Mouse (Mus musculus) embryonic stem cell, embryonic (primary cell): ENCODE measurements around the gene Sergef.

ENCODE experiments used
- CTCF ChIA-PET, 4 experiments: fragments of 300-600 bp in 2 of 4; fragments of 350-600 bp in 2 of 4; sonication (Branson Sonifier 250); formaldehyde crosslinking; loops; one replicate each; lab custom pipeline; 2022; ENCODE audit warnings: inconsistent platforms in 2 of 4; lab: Charles Lee
- POLR2A ChIA-PET, 4 experiments: fragments of 300-600 bp in 2 of 4; fragments of 350-600 bp in 2 of 4; sonication (Branson Sonifier 250); formaldehyde crosslinking; loops; one replicate each; lab custom pipeline; 2022; ENCODE audit warnings: antibody characterized with exemption in 4 of 4, inconsistent platforms in 1 of 4; lab: Charles Lee

Gene Sergef

DNA sequence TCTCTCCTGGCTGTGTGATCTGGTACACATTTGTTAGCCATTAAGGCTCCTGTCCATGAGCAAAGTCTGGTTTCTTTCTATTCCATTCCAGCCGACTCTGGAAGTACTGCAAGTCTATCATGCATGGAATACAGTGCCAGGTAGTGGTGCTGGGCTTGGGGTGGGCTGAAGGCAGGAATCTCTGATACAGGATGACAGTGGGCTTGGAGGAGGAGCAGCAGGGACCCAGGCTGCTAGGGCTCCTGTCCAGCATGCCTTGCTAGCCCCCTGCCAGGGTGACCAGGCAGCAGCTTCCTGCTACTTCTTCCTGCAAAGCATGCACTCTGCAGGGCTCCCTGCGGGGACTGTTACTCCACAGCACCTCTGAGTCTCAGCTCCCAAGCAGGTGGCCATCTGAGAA, 128.8 kb downstream of the Sergef start:
- CTCF ChIA-PET = interaction anchor here in 1 of 4 experiments (0.6 kb wide), 1 partner anchor 15 kb away, joined by 3 read pairs; no protein-coding TSS in a partner anchor

DNA sequence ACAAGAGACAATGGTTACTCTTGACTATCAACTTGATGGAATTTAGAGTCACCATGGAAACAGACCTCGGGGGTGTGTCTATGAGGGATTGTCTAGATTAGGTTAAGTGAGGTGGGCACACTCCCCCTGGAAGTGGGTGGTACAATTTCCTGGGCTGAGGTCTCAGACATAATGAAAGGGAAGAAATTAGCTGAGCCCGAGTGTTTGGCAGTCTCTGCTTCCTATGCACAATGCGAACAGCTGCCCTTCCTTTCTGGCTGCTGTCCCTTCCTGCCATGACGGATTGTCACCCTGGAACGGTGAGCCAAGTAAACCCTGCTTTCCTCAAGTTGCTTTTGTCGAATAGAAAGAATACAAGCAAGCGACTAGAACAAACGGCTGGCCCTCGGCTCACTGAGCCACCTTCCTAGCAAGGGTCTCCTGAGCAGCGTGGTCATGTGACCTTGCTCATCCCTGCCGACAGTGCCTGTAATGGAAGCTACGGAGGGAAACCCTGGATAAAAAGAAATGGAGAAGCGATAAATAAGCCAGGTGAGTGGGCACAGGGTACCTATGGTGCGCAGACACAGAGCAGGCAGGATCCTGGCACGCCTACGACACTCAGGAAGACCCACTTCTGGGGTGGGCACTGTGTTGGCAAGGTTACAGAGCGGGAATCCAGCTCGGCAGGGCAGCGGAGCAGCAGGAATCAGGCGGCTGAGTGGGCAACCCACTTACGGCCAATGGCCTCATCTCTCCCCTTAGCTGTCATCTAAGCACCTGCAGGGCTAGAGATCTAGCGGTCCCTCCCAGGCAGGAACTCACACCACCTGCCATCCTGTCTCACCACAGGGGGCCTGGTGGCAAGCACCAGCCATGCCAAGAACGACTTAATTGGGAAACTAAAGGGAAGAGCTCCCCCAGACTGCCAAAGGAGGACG, 130.0 kb downstream of the Sergef start:
- POLR2A ChIA-PET = interaction anchor here in 2 of 4 experiments (1.0 to 2.2 kb wide), 3 partner anchors 11 to 96 kb away, joined by 3 to 9 read pairs (median 4); no protein-coding TSS in a partner anchor
- CTCF ChIA-PET = interaction anchor here in 2 of 4 experiments (0.6 to 2.5 kb wide), 3 partner anchors 13 to 622 kb away, joined by 3 to 8 read pairs (median 4); no protein-coding TSS in a partner anchor

More for the DNA sequence above, 128.8 kb downstream of the Sergef start:
- POLR2A ChIA-PET = no interaction called here

DNA sequence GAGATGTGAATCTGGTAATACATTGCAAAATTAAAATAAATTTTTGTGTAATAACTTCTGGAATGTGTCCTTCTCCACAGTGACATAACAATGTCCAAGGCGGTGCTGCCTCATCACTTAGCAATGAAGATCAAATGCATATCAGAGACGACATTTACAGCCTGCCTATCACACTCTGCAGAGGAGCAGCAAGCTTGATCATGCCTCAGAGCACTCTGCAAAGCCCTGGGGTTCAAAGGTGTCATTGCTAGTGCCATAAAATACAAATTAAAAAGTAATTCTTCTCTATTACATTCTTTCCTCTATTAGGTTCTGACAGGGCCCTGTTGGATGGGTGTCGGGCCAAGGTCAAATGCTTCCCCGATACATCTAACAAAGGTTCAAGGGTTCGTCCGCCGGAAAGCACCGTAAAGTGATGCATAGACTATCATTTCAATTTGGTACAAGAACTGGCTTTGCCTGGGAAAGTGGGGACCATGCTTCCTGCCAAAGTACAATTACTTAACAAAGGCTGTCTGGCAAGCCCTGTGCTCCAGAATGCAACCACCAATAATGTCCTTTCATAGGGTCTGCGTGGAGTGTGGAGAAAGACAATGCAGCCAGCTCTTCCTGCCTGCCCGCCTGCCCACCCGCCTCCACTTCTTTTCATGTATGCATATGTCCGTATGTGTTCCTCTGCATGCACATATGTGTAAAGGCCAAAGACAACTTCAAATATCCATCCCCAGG, 130.9 kb downstream of the Sergef start:
- ChIA-PET POLR2A (interaction anchor here in 1 of 4 experiments (2.2 kb wide), 1 partner anchor 12 kb away, joined by 9 read pairs; no protein-coding TSS in a partner anchor), CTCF (interaction anchor here in 2 of 4 experiments (0.8 to 2.5 kb wide), 2 partner anchors 30 to 116 kb away, joined by 7 to 8 read pairs; no protein-coding TSS in a partner anchor)

DNA sequence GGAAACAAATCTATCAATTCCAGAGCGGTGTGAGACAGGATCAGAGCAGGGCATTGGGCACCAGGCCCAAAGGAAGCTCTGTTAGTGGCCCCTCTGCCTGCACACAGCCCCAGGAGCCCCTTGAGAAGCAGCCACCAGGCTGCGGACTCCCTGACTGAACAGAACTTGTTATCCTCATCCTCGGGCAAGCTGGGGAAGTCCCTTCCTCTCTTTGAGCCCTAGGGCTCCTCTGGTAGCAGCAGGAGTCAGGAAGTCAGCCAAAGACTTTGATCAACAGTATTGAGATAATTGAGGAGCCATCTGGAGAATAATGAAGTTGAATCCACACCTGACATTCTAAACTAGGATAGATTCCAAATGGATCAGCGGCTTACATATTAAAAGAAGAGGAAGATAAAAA, 135.4 kb downstream of the Sergef start:
- ChIA-PET CTCF (no interaction called here), POLR2A (interaction anchor here in 1 of 4 experiments (0.7 kb wide), 1 partner anchor 271 kb away, joined by 5 read pairs; no protein-coding TSS in a partner anchor)

DNA sequence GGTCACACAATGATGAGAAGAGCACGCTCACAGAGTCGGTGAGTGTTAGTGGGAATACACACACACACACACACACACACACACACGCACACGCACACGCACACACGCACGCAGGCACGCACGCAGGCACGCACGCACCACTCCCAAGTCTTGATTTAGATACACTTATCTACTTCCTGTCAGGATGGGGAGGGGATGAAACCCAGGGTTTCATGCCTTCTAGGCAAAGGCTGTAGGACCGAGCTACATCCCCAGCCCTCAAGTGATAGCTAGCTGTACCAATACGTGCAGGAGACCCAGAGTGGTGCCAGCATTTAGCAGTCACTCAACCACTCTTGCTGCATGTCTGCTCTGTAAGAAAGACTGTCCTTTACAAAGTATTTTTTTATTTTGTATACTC, 137.0 kb downstream of the Sergef start:
- ChIA-PET POLR2A (interaction anchor here in 1 of 4 experiments (0.7 kb wide), 1 partner anchor 50 kb away, joined by 3 read pairs; no protein-coding TSS in a partner anchor), CTCF (no interaction called here)

DNA sequence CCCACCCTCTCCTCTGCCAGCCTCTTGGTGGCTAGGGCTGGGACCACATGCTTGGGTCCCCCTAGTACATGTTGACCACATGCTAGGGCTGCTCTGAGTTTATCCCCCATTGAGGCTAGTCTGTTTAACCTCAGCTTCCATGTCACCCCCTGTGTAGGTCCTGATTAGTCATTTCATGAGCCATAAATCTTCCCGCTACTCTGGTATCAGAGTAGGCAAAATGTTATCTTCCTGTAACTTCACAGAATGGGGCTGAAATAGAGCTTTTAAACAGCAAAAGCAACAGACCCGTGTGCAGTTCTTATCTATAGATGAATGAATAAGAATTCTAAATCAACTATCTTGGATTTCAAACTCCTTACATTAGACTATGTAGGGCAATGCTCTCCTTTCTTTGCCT, 138.1 kb downstream of the Sergef start:
- POLR2A ChIA-PET = no interaction called here
- CTCF ChIA-PET = interaction anchor here in 1 of 4 experiments (0.7 kb wide), 1 partner anchor 109 kb away, joined by 3 read pairs; no protein-coding TSS in a partner anchor

DNA sequence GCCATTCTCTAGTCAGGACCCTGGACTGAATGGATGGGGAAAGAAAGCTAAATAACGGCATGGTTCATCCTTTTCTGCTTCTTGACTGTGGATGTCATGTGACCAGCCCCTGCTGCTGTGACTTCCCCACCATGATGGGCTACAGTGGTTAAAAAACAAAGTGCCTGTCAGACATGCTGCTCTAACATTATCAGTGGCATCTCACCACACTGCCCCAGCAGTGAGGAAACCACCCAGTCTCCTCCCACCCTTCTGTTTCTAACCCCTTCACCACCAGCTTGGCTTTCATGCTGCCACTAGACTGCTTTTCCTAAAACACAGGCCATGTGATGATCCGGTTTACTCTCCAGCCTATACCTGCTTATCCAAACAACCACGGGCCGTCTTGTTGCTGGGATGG, 140.0 kb downstream of the Sergef start:
- POLR2A ChIA-PET = no interaction called here

DNA sequence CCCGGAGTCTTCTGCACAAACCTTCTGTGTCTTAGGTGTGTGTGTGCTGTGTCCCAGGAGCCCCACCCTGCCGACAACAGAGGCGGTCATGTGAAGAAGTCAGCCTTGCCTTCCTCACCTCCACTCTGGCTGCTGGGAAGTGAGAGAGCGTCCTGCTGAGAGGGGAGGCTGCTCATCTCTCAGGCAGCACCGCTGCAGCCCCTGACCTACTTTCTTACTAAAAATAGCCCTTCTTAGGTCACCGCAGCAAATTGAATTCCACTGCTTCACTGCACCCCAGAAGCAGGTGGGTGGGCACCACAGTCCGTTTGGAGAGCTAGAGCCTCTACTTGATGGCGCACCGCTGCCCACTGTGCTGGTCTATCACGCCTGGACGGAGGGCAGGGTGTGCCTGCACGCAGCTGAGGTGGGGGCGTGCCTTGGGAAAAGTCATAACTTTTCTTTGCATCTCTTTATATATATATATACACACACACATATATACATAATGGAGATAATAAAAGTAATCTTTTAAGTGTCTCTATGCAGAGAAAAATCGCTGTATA, 147.4 kb downstream of the Sergef start:
- ChIA-PET POLR2A (interaction anchor here in 1 of 4 experiments (0.9 kb wide), 1 partner anchor 13 kb away, joined by 4 read pairs; no protein-coding TSS in a partner anchor), CTCF (no interaction called here)

More for the DNA sequence above, 140.0 kb downstream of the Sergef start:
- CTCF ChIA-PET = interaction anchor here in 1 of 4 experiments (1.2 kb wide), 1 partner anchor 106 kb away, joined by 3 read pairs; no protein-coding TSS in a partner anchor

DNA sequence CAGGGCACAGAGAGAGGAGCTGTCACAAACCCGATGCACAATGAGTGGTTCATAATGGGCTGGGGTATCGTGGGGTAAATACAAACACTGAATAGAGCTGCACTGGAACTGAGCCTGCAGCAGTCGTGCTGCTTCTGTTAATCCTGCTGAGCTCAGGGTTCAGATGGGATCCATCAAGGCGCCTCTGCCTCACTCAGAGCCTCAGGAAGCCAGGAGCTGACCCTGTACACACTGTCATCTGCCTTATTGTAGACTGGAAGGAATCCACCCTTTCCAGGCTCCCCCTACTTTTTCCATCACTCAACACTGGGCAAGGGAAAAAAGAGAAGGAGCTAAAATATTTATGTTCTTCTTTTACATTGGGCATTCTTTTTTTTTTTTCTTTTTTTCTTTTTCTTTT, 152.3 kb downstream of the Sergef start:
- POLR2A ChIA-PET = no interaction called here
- CTCF ChIA-PET = interaction anchor here in 2 of 4 experiments (0.6 to 0.7 kb wide), 2 partner anchors 27 to 223 kb away, joined by 5 read pairs; partner anchors contain the start of gene Saal1 (in 1 of the 2)

DNA sequence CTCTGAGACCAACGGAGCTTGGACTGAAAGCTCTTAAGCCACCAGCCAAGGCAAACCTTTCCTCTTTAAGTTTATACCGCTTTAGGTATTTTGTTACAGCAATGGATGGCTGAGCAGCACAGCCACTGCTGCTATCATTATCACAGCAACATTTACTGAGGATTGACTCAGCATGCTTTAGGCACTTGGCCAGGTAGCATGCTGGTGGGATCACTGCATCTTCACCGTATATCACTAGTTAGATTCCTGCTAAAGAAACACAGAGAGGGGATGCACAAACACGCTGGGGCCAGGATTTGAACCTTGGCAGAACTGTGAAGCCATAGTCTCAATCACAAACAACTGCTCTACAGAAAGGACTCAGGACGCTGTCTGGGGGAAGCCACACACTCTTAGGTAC, 152.8 kb downstream of the Sergef start:
- ChIA-PET CTCF (interaction anchor here in 1 of 4 experiments (0.7 kb wide), 1 partner anchor 1351 kb away, joined by 10 read pairs; the partner anchor contains the start of genes Flt3l and Gm45713), POLR2A (interaction anchor here in 2 of 4 experiments (0.6 to 0.7 kb wide), 2 partner anchors 8 to 146 kb away, joined by 3 to 12 read pairs; no protein-coding TSS in a partner anchor)

DNA sequence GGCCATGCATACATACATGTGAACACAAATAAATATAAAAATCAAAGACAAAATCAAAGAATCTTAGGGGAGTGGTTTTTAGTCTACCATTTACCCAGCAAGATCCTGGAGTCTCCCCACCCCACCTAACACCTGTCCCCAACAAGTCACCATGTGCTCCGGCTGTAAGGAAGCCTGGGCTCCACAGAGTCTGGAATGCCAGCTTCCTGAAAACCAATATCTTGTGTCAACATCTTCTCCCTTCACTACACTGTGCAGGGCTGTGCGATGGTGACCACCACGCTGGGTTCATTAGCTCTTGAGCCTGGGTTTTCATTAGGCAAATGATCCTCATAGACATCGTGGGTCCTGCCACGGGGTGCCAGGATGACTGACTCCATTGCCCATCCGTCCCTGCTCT, 155.4 kb downstream of the Sergef start:
- CTCF ChIA-PET = no interaction called here
- POLR2A ChIA-PET = no interaction called here

DNA sequence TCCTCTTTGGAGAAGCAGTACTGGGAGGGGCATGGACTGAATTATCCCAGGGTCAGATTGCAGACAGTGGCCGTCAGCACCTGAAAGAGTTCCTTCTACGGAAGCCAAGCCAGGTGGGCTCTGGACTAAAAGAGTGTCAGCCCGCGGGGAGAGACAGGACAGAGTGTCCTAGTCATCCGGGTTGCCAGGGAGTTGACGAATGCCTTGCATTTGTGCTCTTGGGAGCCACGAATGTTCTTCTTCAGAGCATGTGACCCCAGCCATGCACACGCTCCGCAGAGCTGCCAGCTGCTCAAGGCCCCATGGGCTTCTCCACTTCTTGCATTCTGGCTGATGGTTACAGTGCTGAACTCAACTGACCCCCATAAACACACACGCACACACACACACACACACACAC, 156.6 kb downstream of the Sergef start:
- CTCF ChIA-PET = interaction anchor here in 1 of 4 experiments (0.5 kb wide), 1 partner anchor 379 kb away, joined by 3 read pairs; no protein-coding TSS in a partner anchor

DNA sequence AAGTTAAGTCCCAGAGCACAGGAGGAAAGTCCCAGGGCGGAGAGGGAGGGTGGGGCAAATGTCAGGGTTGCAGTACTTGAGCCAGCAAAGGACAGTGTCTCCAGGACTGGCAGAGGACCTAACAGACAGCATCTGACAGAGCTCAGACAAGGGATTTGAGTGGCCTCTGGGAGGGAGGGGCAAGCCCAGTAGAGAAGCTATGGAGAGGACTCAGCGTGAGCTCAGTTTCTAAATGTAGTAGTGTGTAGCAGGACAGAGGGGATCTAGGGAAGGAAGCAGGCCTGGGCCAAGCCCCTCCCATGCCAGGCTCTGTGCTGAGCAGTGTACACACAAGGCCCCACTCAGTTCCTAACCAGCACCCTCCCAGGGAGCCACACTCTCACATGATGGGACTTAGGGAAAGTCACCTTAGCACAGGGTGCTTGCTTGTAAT, 157.5 kb downstream of the Sergef start:
- ChIA-PET CTCF (interaction anchor here in 1 of 4 experiments (1.0 kb wide), 1 partner anchor 10 kb away, joined by 3 read pairs; no protein-coding TSS in a partner anchor), POLR2A (interaction anchor here in 1 of 4 experiments (1.5 kb wide), 1 partner anchor 13 kb away, joined by 3 read pairs; no protein-coding TSS in a partner anchor)

More for the DNA sequence above, 156.6 kb downstream of the Sergef start:
- POLR2A ChIA-PET = no interaction called here

DNA sequence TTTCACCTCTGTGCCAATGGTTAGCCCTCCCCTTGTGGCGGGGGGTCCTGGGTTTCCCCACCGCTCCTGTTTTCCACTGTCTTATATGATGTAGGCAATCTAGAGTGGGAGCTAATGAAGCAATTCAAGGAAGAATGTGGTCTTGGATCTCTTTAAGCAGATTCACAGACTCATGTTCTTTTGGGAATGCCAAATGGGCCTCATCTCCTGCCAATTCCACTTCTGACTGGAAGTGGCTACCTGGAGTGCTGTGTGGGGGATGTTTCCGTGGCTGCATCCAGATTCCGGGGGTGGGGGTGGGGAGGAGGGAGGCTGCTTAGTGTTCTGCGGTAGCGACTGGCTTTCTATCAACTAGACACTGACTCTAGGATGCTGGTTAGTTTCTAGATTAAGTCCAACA, 159.8 kb downstream of the Sergef start:
- CTCF ChIA-PET = no interaction called here

DNA sequence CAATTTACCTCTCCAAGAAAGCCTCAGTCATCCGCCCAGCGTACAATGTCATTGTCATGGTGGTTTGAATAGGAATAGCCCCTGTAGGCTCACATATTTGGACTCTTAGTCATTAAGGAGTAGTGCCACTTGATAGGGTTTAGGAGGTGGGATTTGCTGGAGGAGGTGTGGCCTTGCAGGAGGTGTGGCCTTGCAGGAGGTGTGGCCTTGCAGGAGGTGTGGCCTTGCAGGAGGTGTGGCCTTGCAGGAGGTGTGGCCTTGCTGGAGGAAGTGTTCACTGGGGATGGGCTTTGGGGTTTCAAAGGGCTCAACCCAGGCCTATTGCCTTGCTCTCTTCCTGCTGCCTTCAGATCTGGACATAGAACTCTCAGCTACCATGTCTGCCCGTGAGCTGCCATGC, 162.2 kb downstream of the Sergef start:
- ChIA-PET POLR2A (interaction anchor here in 2 of 4 experiments (0.5 to 1.1 kb wide), 3 partner anchors 12 to 172 kb away, joined by 3 to 8 read pairs (median 3); no protein-coding TSS in a partner anchor), CTCF (interaction anchor here in 1 of 4 experiments (1.2 kb wide), 1 partner anchor 129 kb away, joined by 3 read pairs; no protein-coding TSS in a partner anchor)

More for the DNA sequence above, 159.8 kb downstream of the Sergef start:
- POLR2A ChIA-PET = no interaction called here

DNA sequence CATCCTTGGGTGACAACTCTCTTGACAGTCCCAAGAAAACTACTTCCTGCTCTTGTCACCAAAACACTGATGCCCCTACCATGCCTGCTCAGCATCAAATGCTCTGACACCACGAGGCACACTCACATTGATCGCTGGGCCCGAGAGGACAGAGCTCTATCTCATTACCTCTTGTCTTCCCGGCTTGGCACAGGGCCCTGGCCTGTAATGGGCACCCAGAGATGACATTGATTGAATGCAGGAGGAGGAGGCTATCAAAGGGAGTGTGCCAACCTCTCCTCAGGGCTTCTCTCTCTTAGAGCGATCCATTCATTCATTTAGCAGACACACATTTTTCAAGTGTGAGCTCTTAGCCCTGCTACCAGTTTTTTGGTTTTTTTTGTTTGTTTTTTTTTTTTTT, 164.1 kb downstream of the Sergef start:
- ChIA-PET CTCF (interaction anchor here in 1 of 4 experiments (0.7 kb wide), 1 partner anchor 82 kb away, joined by 4 read pairs; no protein-coding TSS in a partner anchor), POLR2A (interaction anchor here in 2 of 4 experiments (0.6 kb wide), 2 partner anchors 79 to 171 kb away, joined by 3 to 4 read pairs; no protein-coding TSS in a partner anchor)

DNA sequence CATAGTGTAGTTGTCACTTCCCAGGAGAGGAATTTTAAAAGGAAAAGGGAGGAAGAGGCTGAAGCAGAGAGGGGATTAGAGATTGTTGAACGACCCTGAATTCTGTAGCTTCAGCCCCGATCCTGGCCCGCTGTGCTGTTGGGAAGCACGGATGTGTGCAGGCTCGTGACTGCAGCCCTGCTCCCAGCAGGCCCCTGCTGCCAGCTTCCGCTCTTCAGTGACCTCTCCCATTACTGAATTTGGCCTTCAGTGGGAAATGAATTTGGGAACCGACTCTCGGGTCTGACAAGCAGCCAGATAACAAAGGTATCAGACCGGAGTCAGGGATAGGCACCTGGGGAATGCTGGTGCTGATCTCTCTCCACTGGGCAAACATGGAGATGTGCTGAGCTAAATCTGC, 166.5 kb downstream of the Sergef start:
- CTCF ChIA-PET = interaction anchor here in 1 of 4 experiments (0.6 to 1.1 kb wide), 2 partner anchors 93 to 879 kb away, joined by 3 read pairs; no protein-coding TSS in a partner anchor
- POLR2A ChIA-PET = interaction anchor here in 1 of 4 experiments (0.6 kb wide), 1 partner anchor 97 kb away, joined by 3 read pairs; no protein-coding TSS in a partner anchor
